Mouse (Mus musculus) kidney, postnatal 36 days (tissue): Measurements from ENCODE around the gene Capn10.

Experiments
- DNase-seq, 2 experiments: peaks; one replicate each; pipeline ENCODE4 v3.0.0; 2021 to 2022; ENCODE audit warnings: mixed read lengths in 2 of 2

Gene Capn10

GRCm38 (mm10) chr1:92934182-92934827, at the start of gene Capn10:
Gene Capn10 (plus strand): TSS chr1:92934376.
- DNase-seq: peak; percentile 94 to 97

- no peak for DNase-seq
Observed at GRCm38 (mm10) chr1:92888901-92889655, 45.1 kb upstream of the Capn10 start.

DNA sequence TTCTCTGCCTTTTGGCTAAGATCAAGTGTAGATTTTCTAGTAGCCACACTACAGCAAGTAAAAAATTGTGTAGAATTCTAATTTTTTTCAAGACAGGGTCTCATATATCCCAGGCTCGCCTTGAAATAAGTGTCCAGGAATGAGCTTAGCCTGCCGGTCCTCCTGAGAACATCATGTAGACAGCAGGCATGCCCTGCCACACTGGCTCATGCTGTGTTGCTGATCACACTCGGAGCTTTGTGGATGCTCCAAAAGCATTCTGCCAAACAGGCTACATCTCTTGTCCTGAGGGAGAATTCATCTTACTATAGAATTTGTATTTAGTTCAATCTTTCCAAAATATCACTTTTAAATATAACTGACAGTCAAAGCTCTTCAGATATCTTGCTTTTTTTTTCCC, 41.4 kb upstream of the Capn10 start:
- no peak for DNase-seq

DNA sequence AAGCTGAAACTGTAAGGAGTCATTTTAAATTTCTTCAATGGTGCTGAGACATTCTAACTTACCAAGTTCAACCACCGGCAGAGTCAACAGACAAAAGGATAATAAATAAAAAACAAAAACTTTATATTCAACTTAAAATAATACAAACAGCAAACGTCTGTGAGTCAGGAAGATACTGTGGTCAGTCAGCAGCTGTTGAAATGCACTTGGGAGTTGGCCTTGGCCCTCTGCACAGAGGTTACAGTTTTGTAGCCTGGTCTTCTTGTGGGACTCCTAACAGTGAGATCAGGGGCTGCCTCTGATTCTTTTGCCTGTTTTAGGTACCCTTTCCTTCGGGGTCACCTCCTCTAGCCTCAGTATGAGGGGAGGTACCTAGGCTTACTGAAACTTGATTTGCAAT, 40.3 kb upstream of the Capn10 start:
- DNase-seq: no peak

DNA sequence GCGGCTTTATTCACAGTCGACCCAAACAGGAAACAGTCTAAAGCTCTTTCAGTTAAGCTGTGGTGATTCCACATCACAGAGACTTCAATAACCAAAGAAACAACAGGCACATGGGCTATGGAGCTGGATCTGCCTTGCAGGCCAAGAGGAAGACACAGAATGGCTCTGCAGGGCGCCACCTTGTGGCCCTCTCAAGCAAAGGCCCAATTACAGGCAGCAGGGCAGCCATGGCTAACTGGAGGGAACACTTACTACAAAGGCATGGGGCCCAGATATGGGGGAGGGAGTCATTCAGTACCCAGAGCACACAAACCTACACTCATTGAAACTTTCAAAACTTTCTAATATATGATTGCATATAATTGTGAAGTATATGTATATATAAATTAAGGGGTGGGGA, 39.1 kb upstream of the Capn10 start:
- DNase-seq: peak; percentile 74 to 87

GRCm38 (mm10) chr1:92902786-92903185, 31.4 kb upstream of the Capn10 start, which contains the start of gene Ankmy1:
Gene Ankmy1 (minus strand): TSS chr1:92902906.
- DNase-seq: peak; percentile 77

- DNase-seq: no peak
Observed at GRCm38 (mm10) chr1:92903627-92904026, 30.5 kb upstream of the Capn10 start.

DNA sequence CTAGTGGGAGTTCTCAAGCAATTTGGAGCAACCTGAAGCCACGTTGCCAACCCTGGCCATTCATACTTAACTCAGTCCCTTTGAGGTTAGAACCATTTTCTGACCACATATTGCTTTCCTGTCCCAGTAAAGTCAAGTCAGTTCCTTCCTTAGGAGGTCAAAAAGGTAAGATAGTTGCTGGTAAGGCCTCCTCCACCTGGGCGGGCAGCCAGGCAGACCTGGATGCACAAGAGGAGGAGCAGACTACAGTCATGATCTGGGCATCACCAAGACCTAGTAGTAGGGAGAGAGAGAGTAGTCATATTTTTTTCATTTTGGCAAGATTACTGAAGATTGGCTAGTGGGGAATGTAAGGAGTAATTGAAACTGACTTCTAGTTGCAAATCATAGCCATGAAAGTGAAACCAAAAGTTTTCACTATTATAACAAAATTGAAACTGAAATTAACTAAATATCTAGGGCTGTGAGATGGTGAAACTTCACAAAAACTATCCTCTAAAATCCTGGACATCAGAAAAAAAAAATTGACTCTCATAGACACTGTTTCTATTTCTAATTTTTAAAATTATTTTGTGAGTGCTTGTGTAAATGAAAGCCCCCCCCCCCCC, 28.4 kb upstream of the Capn10 start:
- no peak for DNase-seq

GRCm38 (mm10) chr1:92906779-92907631, 27.2 kb upstream of the Capn10 start, which contains the start of gene Dusp28:
Gene Dusp28 (plus strand): TSS chr1:92906981.
- DNase-seq: peak; percentile 96 to 97

- no peak for DNase-seq
Observed at GRCm38 (mm10) chr1:92907632-92908360, 26.4 kb upstream of the Capn10 start.

DNA sequence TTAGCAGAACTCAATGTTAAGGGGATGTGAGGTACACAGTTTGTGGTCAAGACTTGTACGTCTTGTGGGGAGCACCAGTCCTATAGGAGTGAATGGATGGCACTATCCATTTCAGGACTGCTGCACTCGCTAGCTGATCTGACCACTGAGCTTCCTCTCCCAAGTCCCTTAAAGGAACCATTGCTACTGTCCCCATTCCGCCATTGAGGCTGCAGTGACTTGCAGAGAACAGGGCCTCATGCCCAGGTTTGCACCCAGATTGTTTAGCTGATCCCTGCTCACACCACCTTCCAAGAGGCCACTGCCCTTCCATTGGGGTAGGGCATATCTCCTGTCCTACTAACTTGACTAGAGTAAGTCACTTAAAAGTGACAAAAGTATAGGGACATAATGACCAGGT, 25.5 kb upstream of the Capn10 start:
- DNase-seq: no peak

- peak; percentile 23 for DNase-seq
Observed at GRCm38 (mm10) chr1:92909068-92909467, 25.1 kb upstream of the Capn10 start.

GRCm38 (mm10) chr1:92910239-92910885, 23.8 kb upstream of the Capn10 start, which contains the start of gene Rnpepl1:
Gene Rnpepl1 (plus strand): TSS chr1:92910783.
- DNase-seq: peak; percentile 80 to 91

DNA sequence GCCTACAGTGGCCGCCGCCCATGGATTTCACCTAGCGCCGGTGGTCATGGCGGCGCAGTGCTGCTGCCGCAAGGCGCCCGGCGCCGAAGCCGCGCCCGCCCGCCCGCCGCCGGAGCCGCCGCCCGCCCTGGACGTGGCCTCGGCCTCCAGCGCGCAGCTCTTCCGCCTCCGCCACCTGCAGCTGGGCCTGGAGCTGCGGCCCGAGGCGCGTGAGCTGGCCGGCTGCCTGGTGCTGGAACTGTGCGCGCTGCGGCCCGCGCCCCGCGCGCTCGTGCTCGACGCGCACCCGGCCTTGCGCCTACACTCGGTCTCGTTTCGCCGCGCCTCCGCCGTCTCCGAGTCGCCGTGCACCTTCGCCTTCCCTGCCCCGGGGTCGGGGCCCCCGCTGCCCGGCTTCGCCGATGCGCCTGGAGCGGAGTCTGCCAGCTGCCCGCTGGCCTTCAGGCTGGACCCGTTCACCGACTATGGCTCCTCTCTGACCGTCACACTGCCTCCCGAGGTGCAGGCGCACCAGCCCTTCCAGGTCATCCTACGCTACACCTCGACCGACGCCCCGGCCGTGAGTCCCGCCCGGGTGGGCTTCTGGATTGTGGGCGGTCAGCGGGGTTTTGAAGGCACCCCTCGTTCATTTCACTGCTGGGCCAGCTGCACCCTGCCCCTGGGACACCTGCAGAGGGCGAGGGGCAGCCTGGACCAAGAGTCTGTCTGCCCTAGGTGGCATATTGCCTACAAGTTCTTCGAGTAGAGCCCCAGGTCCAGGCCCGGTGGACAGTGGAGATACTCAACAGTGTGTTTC, 23.1 kb upstream of the Capn10 start:
- peak; percentile 43 to 77 for DNase-seq

DNA sequence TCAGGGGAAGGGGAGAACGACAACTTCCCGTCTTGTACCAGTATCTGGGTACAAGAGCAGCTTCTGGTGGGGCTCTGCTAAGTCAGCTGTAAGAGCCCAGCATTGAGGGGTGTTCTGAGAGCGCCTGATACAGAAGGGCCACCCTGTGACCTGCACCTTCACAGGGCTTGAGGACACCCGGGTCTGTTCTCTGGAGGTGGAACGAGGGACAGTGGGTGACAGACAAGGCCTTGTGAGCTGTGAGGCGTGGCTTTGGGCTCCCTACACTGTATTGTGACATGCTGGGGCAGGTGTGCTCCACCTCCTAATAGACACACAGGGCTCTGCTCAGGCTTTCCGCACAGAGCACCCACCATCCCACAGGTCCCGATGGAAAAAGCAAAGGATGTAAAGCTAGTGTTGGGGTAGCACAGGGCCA, 22.4 kb upstream of the Capn10 start:
- no peak for DNase-seq

GRCm38 (mm10) chr1:92912286-92912685, 21.9 kb upstream of the Capn10 start:
- DNase-seq: peak in 1 of 2 experiments; percentile 23

DNA sequence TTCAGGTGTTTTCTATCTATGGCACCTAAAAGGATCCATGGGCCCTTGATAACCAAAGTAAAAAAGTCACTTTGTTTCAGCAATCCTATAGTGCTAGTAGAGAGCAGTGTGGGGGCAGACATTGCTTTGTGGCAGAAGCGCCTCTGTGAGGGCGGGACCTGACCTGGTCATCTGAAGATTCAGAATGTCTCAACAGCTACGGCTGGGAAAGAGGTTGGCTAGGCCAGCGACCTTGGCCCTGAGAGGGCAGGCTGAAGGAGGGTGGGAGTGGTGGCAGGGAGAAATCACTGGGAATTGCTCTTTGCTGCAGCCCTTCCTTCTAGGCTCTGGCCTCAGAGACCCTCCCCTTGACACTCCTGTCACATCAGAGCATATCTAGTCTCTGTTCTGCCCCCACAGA, 19.9 kb upstream of the Capn10 start:
- DNase-seq: no peak

DNA sequence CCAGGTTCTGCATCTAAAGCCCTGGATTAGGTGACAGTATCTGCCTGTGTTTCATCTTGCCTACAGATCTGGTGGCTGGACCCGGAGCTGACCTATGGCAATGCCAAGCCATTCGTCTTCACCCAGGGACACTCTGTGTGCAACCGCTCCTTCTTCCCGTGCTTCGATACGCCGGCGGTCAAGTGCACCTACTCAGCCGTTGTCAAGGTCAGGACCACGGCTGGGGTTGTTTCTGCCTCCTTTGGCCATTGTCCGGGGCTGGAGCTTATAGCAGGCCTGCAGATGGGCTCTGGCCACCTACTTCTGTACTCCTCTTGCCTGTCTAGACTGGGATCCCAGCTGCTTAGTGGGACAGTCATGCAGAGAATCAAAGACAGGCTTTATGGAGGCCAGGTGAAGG, 19.2 kb upstream of the Capn10 start:
- no peak for DNase-seq

DNA sequence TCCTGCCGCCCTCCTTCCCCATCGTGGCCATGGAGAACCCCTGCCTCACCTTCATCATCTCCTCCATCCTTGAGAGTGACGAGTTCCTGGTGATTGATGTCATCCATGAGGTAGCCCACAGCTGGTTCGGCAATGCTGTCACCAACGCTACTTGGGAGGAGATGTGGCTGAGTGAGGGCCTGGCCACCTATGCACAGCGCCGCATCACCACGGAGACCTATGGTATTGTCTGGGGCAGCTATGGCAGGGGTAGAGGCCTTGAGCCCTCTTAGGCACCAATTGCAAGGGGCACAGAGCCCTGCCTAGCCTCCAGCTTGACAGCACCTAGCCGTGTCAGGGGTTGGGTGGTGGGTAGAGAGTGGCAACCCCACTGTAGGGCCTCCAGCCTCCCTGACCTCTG, 17.5 kb upstream of the Capn10 start:
- DNase-seq: no peak

DNA sequence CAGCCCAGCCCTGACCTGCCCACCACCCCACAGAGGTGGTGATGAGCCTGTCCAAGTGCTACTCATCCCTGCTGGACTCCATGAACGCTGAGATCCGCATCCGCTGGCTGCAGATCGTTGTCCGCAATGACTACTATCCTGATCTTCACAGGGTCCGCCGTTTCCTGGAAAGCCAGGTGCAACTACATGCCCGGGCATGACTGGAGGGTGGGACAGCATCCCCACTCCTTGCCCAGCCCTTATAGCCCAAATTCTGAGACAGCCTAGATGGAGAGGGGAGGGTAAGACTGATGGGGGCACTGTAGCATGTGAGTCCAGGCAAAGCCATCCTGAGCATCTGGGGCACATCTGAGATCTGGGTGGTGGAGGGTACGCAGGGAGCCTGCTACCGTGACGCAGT, 15.0 kb upstream of the Capn10 start:
- DNase-seq: no peak

DNA sequence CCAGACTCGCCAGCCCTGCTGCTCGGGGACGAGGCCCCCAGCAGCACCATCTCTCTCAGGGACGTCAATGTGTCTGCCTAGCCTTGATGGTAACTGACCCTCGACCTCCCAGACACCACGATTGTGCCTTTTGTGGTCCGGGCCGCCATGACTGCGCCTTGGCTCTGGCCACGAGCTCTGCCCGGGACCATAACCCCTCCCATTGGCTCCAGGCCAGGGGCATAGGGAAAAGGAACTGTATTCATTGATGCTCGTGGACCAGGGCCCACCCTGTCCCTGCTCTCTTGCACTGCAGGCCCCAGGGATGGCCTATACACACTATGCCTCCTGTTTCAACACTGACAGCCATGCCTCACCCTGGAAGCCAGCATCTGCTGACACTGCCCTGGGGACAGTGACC, 14.4 kb upstream of the Capn10 start:
- DNase-seq: peak in 1 of 2 experiments; percentile 50
